Mouse (Mus musculus) C2C12 (cell line): ENCODE results near the gene Usp22. TPM values are rescaled to one million over a fixed set of nuclear protein-coding genes. Genes with fewer than 3 reads are reported as not detected.
A peak's percentile ranks its signal among the peaks of the same experiment; 100 is the strongest.

Source experiments
- H3K27me3 ChIP-seq: one replicate; pipeline ENCODE4 v1.6.1; 2011; ENCODE audit not compliant: control insufficient read depth, insufficient read depth, insufficient read length
- H3K36me3 ChIP-seq: one replicate; pipeline ENCODE4 v1.6.1; 2011; ENCODE audit not compliant: control insufficient read depth, insufficient read depth
- H3K4me3 ChIP-seq: one replicate; pipeline ENCODE4 v1.5.1; 2011; ENCODE audit warnings: mild to moderate bottlenecking, control low read depth; ENCODE audit not compliant: poor library complexity, insufficient read depth, severe bottlenecking
- H3K79me2 ChIP-seq: one replicate; pipeline ENCODE4 v1.6.1; 2011; ENCODE audit not compliant: control insufficient read depth, insufficient read depth
- H3K79me3 ChIP-seq: one replicate; pipeline ENCODE4 v1.6.1; 2011; ENCODE audit warnings: low read depth, control low read depth
- H3ac ChIP-seq: one replicate; pipeline ENCODE3; 2011; ENCODE audit warnings: low read depth; ENCODE audit not compliant: control insufficient read depth, insufficient read length
- CEBPB ChIP-seq: IDR thresholded peaks from one replicate; pipeline ENCODE4 v1.6.1; 2011; ENCODE audit warnings: low read depth, mild to moderate bottlenecking, control low read depth, moderate library complexity
- CTCF ChIP-seq: IDR thresholded peaks from one replicate; pipeline ENCODE4 v1.5.1; 2011; ENCODE audit not compliant: control insufficient read depth, insufficient read depth, insufficient read length
- FOSL1 ChIP-seq: IDR thresholded peaks from one replicate; pipeline ENCODE4 v1.8.0; 2011; ENCODE audit warnings: mild to moderate bottlenecking, low read length; ENCODE audit not compliant: poor library complexity, insufficient read depth, severe bottlenecking
- MAX ChIP-seq: IDR thresholded peaks from one replicate; pipeline ENCODE4 v1.6.1; 2011; ENCODE audit warnings: mild to moderate bottlenecking, control low read depth
- MYOD1 ChIP-seq: IDR thresholded peaks from one replicate; pipeline ENCODE4 v1.6.1; 2011; ENCODE audit warnings: low read depth; ENCODE audit not compliant: control insufficient read depth, insufficient read length
- MYOG ChIP-seq: IDR thresholded peaks from one replicate; pipeline ENCODE4 v1.6.1; 2011; ENCODE audit not compliant: control insufficient read depth, insufficient read length; ENCODE audit errors: extremely low read depth
- USF1 ChIP-seq: IDR thresholded peaks from one replicate; pipeline ENCODE4 v1.6.1; 2011; ENCODE audit warnings: low read depth, mild to moderate bottlenecking, control low read depth, moderate library complexity
- polyA plus RNA-seq: library from polyadenylated mRNA; unstranded; fragments of >200 nt; fragmentation: generic; extraction: Trizol; gene quantifications from one replicate; pipeline ENCODE4 v1.2.1, GENCODE M21; 2012; ENCODE audit warnings: missing spikeins

Usp22 gene
- polyA plus RNA-seq, 1 experiment: 42.6 TPM

GRCm38 (mm10) chr11:61202810-61203209, 28.0 kb upstream of the Usp22 start:
- Histone ChIP-seq H3K79me3 (no peaks in the 10 kb centered on the region), H3ac (no peak overlapping the region), H3K27me3 (no peaks in the 10 kb centered on the region), H3K79me2 (no peaks in the 10 kb centered on the region), H3K4me3 (no peak overlapping the region), H3K36me3 (no peaks in the 10 kb centered on the region)
- TF ChIP-seq USF1: no peak
- peak; percentile 22 for TF ChIP-seq MYOD1

GRCm38 (mm10) chr11:61202186-61202585, 27.3 kb upstream of the Usp22 start:
- no peak for TF ChIP-seq MAX
- no peak for TF ChIP-seq CEBPB
- no peak for TF ChIP-seq USF1
- TF ChIP-seq CTCF: no peak
- no peak for TF ChIP-seq MYOG
- no peak for TF ChIP-seq MYOD1
- no peak for TF ChIP-seq FOSL1
- no peaks in the 10 kb centered on the region for H3K27me3 ChIP-seq
- no peaks in the 10 kb centered on the region for H3K79me2 ChIP-seq
- H3K79me3 ChIP-seq: no peaks in the 10 kb centered on the region
- H3K36me3 ChIP-seq: no peaks in the 10 kb centered on the region
- no peak overlapping the region for H3ac ChIP-seq
- no peak overlapping the region for H3K4me3 ChIP-seq

- TF ChIP-seq CEBPB (no peak), FOSL1 (no peak), CTCF (no peak), MYOD1 (no peak), MAX (no peak), USF1 (no peak), MYOG (no peak)
- no peak overlapping the region for H3K4me3 ChIP-seq
- H3K36me3 ChIP-seq: no peaks in the 10 kb centered on the region
- no peaks in the 10 kb centered on the region for H3K27me3 ChIP-seq
- H3ac ChIP-seq: no peak overlapping the region
- H3K79me2 ChIP-seq: no peaks in the 10 kb centered on the region
- no peaks in the 10 kb centered on the region for H3K79me3 ChIP-seq
Measured at GRCm38 (mm10) chr11:61199620-61200362, 24.9 kb upstream of the Usp22 start.

GRCm38 (mm10) chr11:61197935-61198334, 23.1 kb upstream of the Usp22 start:
- peaks cover 4% of the 10 kb centered on the region for H3K27me3 ChIP-seq
- H3K4me3 ChIP-seq: no peak overlapping the region
- H3K79me3 ChIP-seq: no peaks in the 10 kb centered on the region
- no peaks in the 10 kb centered on the region for H3K79me2 ChIP-seq
- H3ac ChIP-seq: no peak overlapping the region
- TF ChIP-seq CEBPB: no peak
- no peak for TF ChIP-seq CTCF
- TF ChIP-seq MAX: no peak
- TF ChIP-seq MYOG: no peak
- TF ChIP-seq MYOD1: no peak
- no peak for TF ChIP-seq USF1
- no peak for TF ChIP-seq FOSL1
- no peaks in the 10 kb centered on the region for H3K36me3 ChIP-seq

GRCm38 (mm10) chr11:61196616-61197353, 21.9 kb upstream of the Usp22 start:
- Histone ChIP-seq H3K4me3 (no peak overlapping the region), H3K79me2 (no peaks in the 10 kb centered on the region), H3K27me3 (peaks cover 4% of the 10 kb centered on the region), H3K79me3 (no peaks in the 10 kb centered on the region), H3K36me3 (no peaks in the 10 kb centered on the region), H3ac (no peak overlapping the region)
- TF ChIP-seq CEBPB (no peak), MYOG (no peak), FOSL1 (no peak), CTCF (no peak), MYOD1 (no peak), USF1 (no peak), MAX (no peak)

GRCm38 (mm10) chr11:61193392-61193791, 18.5 kb upstream of the Usp22 start:
- no peak overlapping the region for H3ac ChIP-seq
- peaks cover 4% of the 10 kb centered on the region for H3K27me3 ChIP-seq
- no peaks in the 10 kb centered on the region for H3K36me3 ChIP-seq
- no peaks in the 10 kb centered on the region for H3K79me3 ChIP-seq
- TF ChIP-seq CEBPB (no peak), CTCF (peak; percentile 97), USF1 (no peak)
- no peak overlapping the region for H3K4me3 ChIP-seq
- H3K79me2 ChIP-seq: no peaks in the 10 kb centered on the region
